Mouse (Mus musculus): Measurements from ENCODE around the gene Aff3. TPM values are rescaled to one million over a fixed set of nuclear protein-coding genes. Genes with fewer than 3 reads are reported as not detected.

Aff3 gene
- total RNA-seq, 1 experiment from 2014 or later = 22.8 TPM

- no peak for ATAC-seq (replicated peaks; ENCODE audit: insufficient number of reproducible peaks, low FRiP score, low TSS enrichment, poor library complexity, severe bottlenecking)
Measured at GRCm38 (mm10) chr1:38557615-38558014, 107.1 kb downstream of the Aff3 start.

GRCm38 (mm10) chr1:38554546-38554945 is 110.2 kb downstream of the Aff3 start:
- ATAC-seq (replicated peaks; ENCODE audit: insufficient number of reproducible peaks, low FRiP score, low TSS enrichment, poor library complexity, severe bottlenecking) = no peak

GRCm38 (mm10) chr1:38553090-38553489 is 111.7 kb downstream of the Aff3 start:
- ATAC-seq (replicated peaks; ENCODE audit: insufficient number of reproducible peaks, low FRiP score, low TSS enrichment, poor library complexity, severe bottlenecking) = no peak

GRCm38 (mm10) chr1:38550579-38550978 is 114.2 kb downstream of the Aff3 start:
- ATAC-seq (replicated peaks; ENCODE audit: insufficient number of reproducible peaks, low FRiP score, low TSS enrichment, poor library complexity, severe bottlenecking) = no peak

- no peak for ATAC-seq (replicated peaks; ENCODE audit: insufficient number of reproducible peaks, low FRiP score, low TSS enrichment, poor library complexity, severe bottlenecking)
Measured at GRCm38 (mm10) chr1:38548671-38549661, 115.8 kb downstream of the Aff3 start.

- ATAC-seq (replicated peaks; ENCODE audit: insufficient number of reproducible peaks, low FRiP score, low TSS enrichment, poor library complexity, severe bottlenecking) = no peak
Measured at GRCm38 (mm10) chr1:38547685-38548084, 117.1 kb downstream of the Aff3 start.

GRCm38 (mm10) chr1:38546696-38547095 is 118.1 kb downstream of the Aff3 start:
- no peak for ATAC-seq (replicated peaks; ENCODE audit: insufficient number of reproducible peaks, low FRiP score, low TSS enrichment, poor library complexity, severe bottlenecking)

GRCm38 (mm10) chr1:38545282-38545945 is 119.3 kb downstream of the Aff3 start:
- no peak for ATAC-seq (replicated peaks; ENCODE audit: insufficient number of reproducible peaks, low FRiP score, low TSS enrichment, poor library complexity, severe bottlenecking)

GRCm38 (mm10) chr1:38544501-38544900 is 120.3 kb downstream of the Aff3 start:
- ATAC-seq (replicated peaks; ENCODE audit: insufficient number of reproducible peaks, low FRiP score, low TSS enrichment, poor library complexity, severe bottlenecking) = no peak

- ATAC-seq (replicated peaks; ENCODE audit: insufficient number of reproducible peaks, low FRiP score, low TSS enrichment, poor library complexity, severe bottlenecking) = no peak
Measured at GRCm38 (mm10) chr1:38541536-38541935, 123.2 kb downstream of the Aff3 start.

GRCm38 (mm10) chr1:38536929-38537540 is 127.7 kb downstream of the Aff3 start:
- no peak for ATAC-seq (replicated peaks; ENCODE audit: insufficient number of reproducible peaks, low FRiP score, low TSS enrichment, poor library complexity, severe bottlenecking)

GRCm38 (mm10) chr1:38532581-38532980 is 132.2 kb downstream of the Aff3 start:
- no peak for ATAC-seq (replicated peaks; ENCODE audit: insufficient number of reproducible peaks, low FRiP score, low TSS enrichment, poor library complexity, severe bottlenecking)

- no peak for ATAC-seq (replicated peaks; ENCODE audit: insufficient number of reproducible peaks, low FRiP score, low TSS enrichment, poor library complexity, severe bottlenecking)
Measured at GRCm38 (mm10) chr1:38528607-38529006, 136.1 kb downstream of the Aff3 start.

GRCm38 (mm10) chr1:38526568-38526967 is 138.2 kb downstream of the Aff3 start:
- ATAC-seq (replicated peaks; ENCODE audit: insufficient number of reproducible peaks, low FRiP score, low TSS enrichment, poor library complexity, severe bottlenecking) = no peak

GRCm38 (mm10) chr1:38521651-38522050 is 143.1 kb downstream of the Aff3 start:
- no peak for ATAC-seq (replicated peaks; ENCODE audit: insufficient number of reproducible peaks, low FRiP score, low TSS enrichment, poor library complexity, severe bottlenecking)

- ATAC-seq (replicated peaks; ENCODE audit: insufficient number of reproducible peaks, low FRiP score, low TSS enrichment, poor library complexity, severe bottlenecking) = no peak
Measured at GRCm38 (mm10) chr1:38516225-38516624, 148.5 kb downstream of the Aff3 start.

GRCm38 (mm10) chr1:38514634-38515011 is 150.1 kb downstream of the Aff3 start:
- ATAC-seq (replicated peaks; ENCODE audit: insufficient number of reproducible peaks, low FRiP score, low TSS enrichment, poor library complexity, severe bottlenecking) = no peak

GRCm38 (mm10) chr1:38513970-38514633 is 150.7 kb downstream of the Aff3 start:
- no peak for ATAC-seq (replicated peaks; ENCODE audit: insufficient number of reproducible peaks, low FRiP score, low TSS enrichment, poor library complexity, severe bottlenecking)
